Mouse (Mus musculus) kidney, embryonic 16.5 days (tissue): Measurements from ENCODE around the gene Cdkn1b. TPM values are rescaled to one million over a fixed set of nuclear protein-coding genes. Genes with fewer than 3 reads are reported as not detected.

Experiments used
- ATAC-seq: fragments of 200-750 bp; cut with Nextera tagmentation; 2 replicates; pipeline ENCODE4 v1.8.0; 2017; ENCODE audit warnings: moderate TSS enrichment; ENCODE audit not compliant: low FRiP score, low TSS enrichment
- H3K27ac ChIP-seq: fragments of 300-500 bp; sonication (generic); 2 replicates; pipeline ENCODE4 v1.5.1; 2014; ENCODE audit warnings: low read length
- H3K27me3 ChIP-seq: fragments of 300-500 bp; sonication (generic); 2 replicates; pipeline ENCODE4 v1.6.1; 2014; ENCODE audit warnings: low read length, control low read depth, mixed read lengths; ENCODE audit not compliant: insufficient read depth
- H3K36me3 ChIP-seq: fragments of 300-500 bp; sonication (generic); 2 replicates; pipeline ENCODE4 v1.6.1; 2014; ENCODE audit warnings: low read length, control low read depth, mixed read lengths; ENCODE audit not compliant: insufficient read depth
- H3K4me1 ChIP-seq: fragments of 300-500 bp; sonication (generic); 2 replicates; pipeline ENCODE4 v1.6.1; 2014; ENCODE audit warnings: low read length, control low read depth, mixed read lengths; ENCODE audit not compliant: insufficient read depth
- H3K4me2 ChIP-seq: fragments of 300-500 bp; sonication (generic); replicated peaks from 2 replicates; pipeline ENCODE4 v1.6.1; 2014; ENCODE audit warnings: low read depth, low read length
- H3K4me3 ChIP-seq: fragments of 300-500 bp; sonication (generic); 2 replicates; pipeline ENCODE4 v1.5.1; 2014; ENCODE audit warnings: mild to moderate bottlenecking, low read length
- H3K9ac ChIP-seq: fragments of 300-500 bp; sonication (generic); replicated peaks from 2 replicates; pipeline ENCODE4 v1.6.1; 2014; ENCODE audit warnings: low read length
- H3K9me3 ChIP-seq: fragments of 300-500 bp; sonication (generic); 2 replicates; pipeline ENCODE4 v1.6.1; 2016; ENCODE audit warnings: low read length, control low read depth
- WGBS: fragments of 180-500 bp; shearing (Covaris S2); extraction: QIAGEN DNeasy Blood & Tissue Kit; methylation state at CpG from one replicate; pipeline ENCODE4 v1.1.7; 2014; 5-methylcytosine and 5-hydroxymethylcytosine counted together
- polyA plus RNA-seq: library from polyadenylated mRNA; unstranded; fragments of >200 nt; fragmentation: Nextera tagmentation; extraction: Ambion mirVana; gene quantifications from 2 replicates; pipeline ENCODE4 v1.2.1, GENCODE M21; 2015

Cdkn1b gene
- polyA plus RNA-seq = 13.4 and 15.1 TPM in 2 replicates

- WGBS = under 1% methylated on average over 77 of the region's 77 CpGs
Observed at GRCm38 (mm10) chr6:134920190-134921013, at the start of gene Cdkn1b. TSS of gene Cdkn1b (plus strand) at chr6:134920401.

GRCm38 (mm10) chr6:134870887-134871286, 49.3 kb upstream of the Cdkn1b start:
- ATAC-seq = no peak
- WGBS = 96% methylated on average over 4 of the region's 4 CpGs
- no peak overlapping the region for H3K9ac ChIP-seq
- peaks cover 21% of the 10 kb centered on the region for H3K36me3 ChIP-seq
- no peaks in the 10 kb centered on the region for H3K4me1 ChIP-seq
- no peak overlapping the region for H3K27ac ChIP-seq
- H3K27me3 ChIP-seq = no peaks in the 10 kb centered on the region
- H3K4me2 ChIP-seq = no peak overlapping the region
- H3K4me3 ChIP-seq = no peak overlapping the region
- H3K9me3 ChIP-seq = no peaks in the 10 kb centered on the region

More at GRCm38 (mm10) chr6:134920190-134921013, at the start of gene Cdkn1b:
- Histone ChIP-seq H3K9ac (peak within 1 kb of the TSS; percentile 98), H3K4me2 (peak within 1 kb of the TSS; percentile 97), H3K27me3 (no peaks in the 10 kb centered on the region), H3K4me1 (peaks cover 31% of the 10 kb centered on the region), H3K27ac (peak within 1 kb of the TSS; percentile 98), H3K4me3 (peak within 1 kb of the TSS; percentile 97), H3K9me3 (no peaks in the 10 kb centered on the region), H3K36me3 (no peaks in the 10 kb centered on the region)
- peak; percentile 95 for ATAC-seq

- no peak overlapping the region for H3K4me3 ChIP-seq
- no peaks in the 10 kb centered on the region for H3K27me3 ChIP-seq
- 70% methylated on average over 2 of the region's 2 CpGs for WGBS
- peak; percentile 75 for ATAC-seq
- H3K27ac ChIP-seq = peak overlapping the region; percentile 87
- H3K4me2 ChIP-seq = no peak overlapping the region
- H3K4me1 ChIP-seq = no peaks in the 10 kb centered on the region
- peaks cover 21% of the 10 kb centered on the region for H3K36me3 ChIP-seq
- no peaks in the 10 kb centered on the region for H3K9me3 ChIP-seq
- no peak overlapping the region for H3K9ac ChIP-seq
Observed at GRCm38 (mm10) chr6:134872236-134872635, 48.0 kb upstream of the Cdkn1b start.

GRCm38 (mm10) chr6:134873018-134873417, 47.2 kb upstream of the Cdkn1b start:
- Histone ChIP-seq H3K36me3 (peaks cover 19% of the 10 kb centered on the region), H3K4me3 (no peak overlapping the region), H3K4me2 (no peak overlapping the region), H3K4me1 (no peaks in the 10 kb centered on the region), H3K9ac (no peak overlapping the region), H3K27ac (peak overlapping the region; percentile 87), H3K9me3 (no peaks in the 10 kb centered on the region), H3K27me3 (no peaks in the 10 kb centered on the region)
- WGBS = 80% methylated on average over 2 of the region's 2 CpGs
- ATAC-seq = peak; percentile 83

GRCm38 (mm10) chr6:134876795-134877194, 43.4 kb upstream of the Cdkn1b start:
- Histone ChIP-seq H3K36me3 (no peaks in the 10 kb centered on the region), H3K4me2 (no peak overlapping the region), H3K27ac (no peak overlapping the region), H3K27me3 (no peaks in the 10 kb centered on the region), H3K9me3 (no peaks in the 10 kb centered on the region), H3K4me1 (no peaks in the 10 kb centered on the region), H3K4me3 (no peak overlapping the region), H3K9ac (no peak overlapping the region)
- WGBS = 78% methylated on average over 6 of the region's 6 CpGs
- no peak for ATAC-seq

- H3K4me2 ChIP-seq = no peak overlapping the region
- H3K36me3 ChIP-seq = no peaks in the 10 kb centered on the region
- no peak overlapping the region for H3K4me3 ChIP-seq
- 90% methylated on average over 4 of the region's 4 CpGs for WGBS
- H3K4me1 ChIP-seq = no peaks in the 10 kb centered on the region
- ATAC-seq = no peak
- H3K27me3 ChIP-seq = no peaks in the 10 kb centered on the region
- no peak overlapping the region for H3K9ac ChIP-seq
- H3K27ac ChIP-seq = no peak overlapping the region
- H3K9me3 ChIP-seq = no peaks in the 10 kb centered on the region
Observed at GRCm38 (mm10) chr6:134877276-134877675, 42.9 kb upstream of the Cdkn1b start.

GRCm38 (mm10) chr6:134877892-134878291, 42.3 kb upstream of the Cdkn1b start:
- no peaks in the 10 kb centered on the region for H3K4me1 ChIP-seq
- ATAC-seq = no peak
- H3K27me3 ChIP-seq = no peaks in the 10 kb centered on the region
- H3K4me2 ChIP-seq = no peak overlapping the region
- H3K27ac ChIP-seq = no peak overlapping the region
- H3K9me3 ChIP-seq = no peaks in the 10 kb centered on the region
- no peaks in the 10 kb centered on the region for H3K36me3 ChIP-seq
- no peak overlapping the region for H3K9ac ChIP-seq
- no peak overlapping the region for H3K4me3 ChIP-seq
- 90% methylated on average over 1 of the region's 1 CpGs for WGBS

- 93% methylated on average over 5 of the region's 5 CpGs for WGBS
- H3K4me1 ChIP-seq = no peaks in the 10 kb centered on the region
- ATAC-seq = no peak
Observed at GRCm38 (mm10) chr6:134879556-134879955, 40.6 kb upstream of the Cdkn1b start.

GRCm38 (mm10) chr6:134880046-134880445, 40.2 kb upstream of the Cdkn1b start:
- no peak overlapping the region for H3K4me2 ChIP-seq
- H3K9me3 ChIP-seq = no peaks in the 10 kb centered on the region
- no peak for ATAC-seq
- no peak overlapping the region for H3K4me3 ChIP-seq
- H3K36me3 ChIP-seq = no peaks in the 10 kb centered on the region
- 70% methylated on average over 2 of the region's 2 CpGs for WGBS
- H3K9ac ChIP-seq = no peak overlapping the region
- H3K27me3 ChIP-seq = no peaks in the 10 kb centered on the region
- H3K27ac ChIP-seq = no peak overlapping the region
- no peaks in the 10 kb centered on the region for H3K4me1 ChIP-seq

More at GRCm38 (mm10) chr6:134879556-134879955, 40.6 kb upstream of the Cdkn1b start:
- Histone ChIP-seq H3K4me3 (no peak overlapping the region), H3K27ac (no peak overlapping the region), H3K36me3 (no peaks in the 10 kb centered on the region), H3K4me2 (no peak overlapping the region), H3K27me3 (no peaks in the 10 kb centered on the region), H3K9ac (no peak overlapping the region), H3K9me3 (no peaks in the 10 kb centered on the region)

- ATAC-seq = no peak
- Histone ChIP-seq H3K9me3 (no peaks in the 10 kb centered on the region), H3K4me2 (no peak overlapping the region), H3K4me1 (peaks cover 6% of the 10 kb centered on the region), H3K27me3 (no peaks in the 10 kb centered on the region), H3K9ac (no peak overlapping the region), H3K27ac (no peak overlapping the region), H3K4me3 (no peak overlapping the region), H3K36me3 (no peaks in the 10 kb centered on the region)
- 83% methylated on average over 4 of the region's 4 CpGs for WGBS
Observed at GRCm38 (mm10) chr6:134883661-134884060, 36.5 kb upstream of the Cdkn1b start.
